Mouse (Mus musculus) layer of hippocampus, adult 8-10 months (tissue): ENCODE measurements around the gene Rnf43. TPM values are rescaled to one million over a fixed set of nuclear protein-coding genes. Genes with fewer than 3 reads are reported as not detected.

Experiments
- microRNA-seq, 2 experiments: library from miRNA; unstranded; fragments of <30 nt; microRNA quantifications; one replicate each; pipeline ENCODE4 v1.2.0; 2022
- total RNA-seq, 4 experiments: library from RNA; stranded (reverse); gene quantifications; 2 replicates each; pipeline ENCODE4 v1.2.4; 2022

The Rnf43 gene
- total RNA-seq, 4 experiments from 2014 or later: 2.5 to 5.7 (median 3.6) TPM

Small RNAs within 50 kb of the gene (microRNA-seq; reads per million reads assigned to microRNA genes)
- gene Mir142: 0 reads per million in 2 experiments
- gene Mir142b: 0 reads per million in 2 experiments

Other genes starting within 250 kb of the Rnf43 start
- not detected for gene Gm11492, start 96.1 kb upstream of the Rnf43 start, total RNA-seq
- 100 to 1,000 TPM; 174 to 201 (median 193) TPM for gene Sept4, start 93.8 kb upstream of the Rnf43 start, total RNA-seq
- 100 to 1,000 TPM in 1 of 4 experiments, 10 to 100 TPM in 3; 75.1 to 105 (median 86.8) TPM for gene Mtmr4, start 70.6 kb upstream of the Rnf43 start, total RNA-seq
- under 1 TPM; 0.45 to 0.77 (median 0.57) TPM for gene Hsf5, start 45.6 kb upstream of the Rnf43 start, total RNA-seq
- gene Supt4a, start 74.8 kb downstream of the Rnf43 start, total RNA-seq: 10 to 100 TPM; 61.3 to 76.3 (median 69.6) TPM
- 100 to 1,000 TPM; 145 to 183 (median 166) TPM for gene Tspoap1, start 97.8 kb downstream of the Rnf43 start, total RNA-seq
- gene Mpo, start 130.9 kb downstream of the Rnf43 start, total RNA-seq: under 1 TPM in 1 of 4 experiments, not detected in 3; 0.79 TPM
- 1 to 10 TPM in 1 of 4 experiments, under 1 TPM in 3; 0.20 to 1.0 (median 0.30) TPM for gene Lpo, start 165.6 kb downstream of the Rnf43 start, total RNA-seq
- gene Mks1, start 190.5 kb downstream of the Rnf43 start, total RNA-seq: 1 to 10 TPM; 6.3 to 8.1 (median 6.9) TPM
- under 1 TPM in 2 of 4 experiments, not detected in 2; 0.16 to 0.35 TPM for gene Epx, start 212.8 kb downstream of the Rnf43 start, total RNA-seq
- gene Olfr462, start 229.5 kb downstream of the Rnf43 start, total RNA-seq: not detected
- not detected for gene Olfr463, start 234.7 kb downstream of the Rnf43 start, total RNA-seq